10 mouse cellular contexts compared by ENCODE assay signal in the genomic region with DNA sequence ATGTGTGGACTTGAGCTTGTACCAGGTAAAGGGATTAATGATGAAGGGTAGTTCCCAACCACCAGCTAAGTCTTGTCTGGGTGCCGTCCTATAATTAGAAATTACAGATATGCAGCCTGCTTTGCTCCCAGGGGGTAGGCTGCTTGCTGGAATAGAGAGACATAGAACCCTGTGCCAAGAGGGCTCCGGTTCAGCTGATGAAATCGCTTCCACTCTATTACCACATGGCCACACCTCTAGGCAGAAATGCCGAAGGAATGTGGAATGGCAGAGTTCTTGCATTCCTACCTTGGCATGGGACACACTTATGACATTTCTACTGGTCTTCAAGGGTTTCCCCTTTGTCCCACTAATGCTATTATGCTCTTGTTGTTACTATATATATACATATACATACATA.
A peak's percentile ranks its signal among the peaks of the same experiment; 100 is the strongest.
DNase-seq lines count a peak whose midpoint lies in the region; ATAC-seq and TF ChIP-seq lines count a peak whose summit lies in the region.
"Had no signal": no experiment of that assay in that cellular context is flagged by ENCODE, and none has a peak within 500 bp of the region (broad histone marks: within the 10 kb centered on the region; RNA-seq: fewer than 3 reads in every experiment).

No protein-coding gene starts in this region.

- TF ChIP-seq EP300 in heart, adult 2 months (IDR thresholded peaks at IDR 0.05; ENCODE audit: insufficient read depth, low read depth, low read length): 0 out of 2 replicates have a peak, but pooled peaks have one; percentile 33

- H3K36me3 ChIP-seq in C2C12 (ENCODE audit: control insufficient read depth, insufficient read depth): no peaks in the 10 kb centered on the region
- peaks cover 6% of the 10 kb centered on the region for H3K36me3 ChIP-seq in heart, adult 2 months (ENCODE audit: control insufficient read depth, insufficient read depth, low read length)
- no peaks in the 10 kb centered on the region for H3K36me3 ChIP-seq in forebrain, embryonic 14.5 days (ENCODE audit: control insufficient read depth, insufficient read depth, low read length)

- H3K9ac ChIP-seq in heart, adult 2 months (ENCODE audit: low read depth, low read length): no peak overlapping the region
- H3K9ac ChIP-seq in forebrain, embryonic 14.5 days (ENCODE audit: low read length): no peak overlapping the region

- no peak overlapping the region for H3K4me2 ChIP-seq in forebrain, embryonic 14.5 days (ENCODE audit: low read length)

- H3K4me3 ChIP-seq in C2C12 (ENCODE audit: insufficient read depth, poor library complexity, severe bottlenecking): no peak overlapping the region
- no peak overlapping the region for H3K4me3 ChIP-seq in heart, adult 2 months
- no peak overlapping the region for H3K4me3 ChIP-seq in forebrain, embryonic 14.5 days (ENCODE audit: low read depth, low read length)
- H3K4me3 ChIP-seq: erythroblast, embryonic 14.5 days; megakaryocyte, embryonic 14.5 days had no signal

- no peak for TF ChIP-seq CTCF in C2C12 (IDR thresholded peaks at IDR 0.05; ENCODE audit: control insufficient read depth, insufficient read depth, insufficient read length)
- TF ChIP-seq CTCF in heart, adult 2 months (IDR thresholded peaks at IDR 0.05): no peak

- no peaks in the 10 kb centered on the region for H3K79me2 ChIP-seq in C2C12 (ENCODE audit: control insufficient read depth, insufficient read depth)
- H3K79me2 ChIP-seq in heart, adult 2 months (replicated peaks; ENCODE audit: control insufficient read depth, insufficient read depth, low read length): no peaks in the 10 kb centered on the region

- no peak for TF ChIP-seq POLR2A in heart, adult 2 months (IDR thresholded peaks at IDR 0.05; ENCODE audit: insufficient read depth, low read depth, low read length)

- no peaks in the 10 kb centered on the region for H3K9me3 ChIP-seq in forebrain, embryonic 14.5 days (replicated peaks; ENCODE audit: control insufficient read depth, low read length)
- H3K9me3 ChIP-seq: megakaryocyte, embryonic 14.5 days had no signal

- 22% methylated on average over 4 of the region's 4 CpGs for WGBS in heart, adult 2 months
- 74% methylated on average over 4 of the region's 4 CpGs for WGBS in forebrain, embryonic 14.5 days

- no peak for ATAC-seq in frontal cortex, adult (ENCODE audit: low TSS enrichment)
- ATAC-seq in forebrain, embryonic 14.5 days: no peak

- no peak overlapping the region for H3ac ChIP-seq in C2C12 (ENCODE audit: control insufficient read depth, insufficient read length, low read depth)

- peaks cover 7% of the 10 kb centered on the region for H3K4me1 ChIP-seq in heart, adult 2 months (ENCODE audit: control insufficient read depth, insufficient read depth, low read length)
- no peaks in the 10 kb centered on the region for H3K4me1 ChIP-seq in forebrain, embryonic 14.5 days (ENCODE audit: control insufficient read depth, insufficient read depth, low read length)
- H3K4me1 ChIP-seq: megakaryocyte, embryonic 14.5 days had no signal

- no peaks in the 10 kb centered on the region for H3K27me3 ChIP-seq in C2C12 (ENCODE audit: control insufficient read depth, insufficient read depth, insufficient read length)
- no peaks in the 10 kb centered on the region for H3K27me3 ChIP-seq in heart, adult 2 months (ENCODE audit: control insufficient read depth, insufficient read depth, low read length)
- no peaks in the 10 kb centered on the region for H3K27me3 ChIP-seq in forebrain, embryonic 14.5 days (replicated peaks; ENCODE audit: control insufficient read depth, insufficient read depth, low read length)
- H3K27me3 ChIP-seq: megakaryocyte, embryonic 14.5 days had no signal

- no peaks in the 10 kb centered on the region for H3K79me3 ChIP-seq in C2C12 (ENCODE audit: low read depth)

- no peak overlapping the region for H3K27ac ChIP-seq in heart, adult 2 months
- H3K27ac ChIP-seq in forebrain, embryonic 14.5 days (ENCODE audit: low read depth, low read length): no peak overlapping the region

- peak; percentile 35 for DNase-seq in adrenal gland, adult 2 months
- DNase-seq in adrenal gland, adult 18-20 months (ENCODE audit: low spot score in 2 of 2): no peak
- DNase-seq in heart, adult 2 months: peak; percentile 29 to 63
- peak; percentile 35 to 51 for DNase-seq in kidney, postnatal 36 days
- DNase-seq in frontal cortex, postnatal 10 days (ENCODE audit: low spot score in 2 of 2): no peak
- DNase-seq in forebrain, embryonic 14.5 days (ENCODE audit: low spot score): no peak

- intact Hi-C loops in heart, adult 2 months (cut with DNase I): no loop called here

TF ChIP-seq in C2C12, 6 proteins besides CTCF, POLR2A, EP300 and RAD21:
- peak; percentile 55 for TF ChIP-seq CEBPB (IDR thresholded peaks at IDR 0.05; ENCODE audit: low read depth)
- no peak for TF ChIP-seq MAX (IDR thresholded peaks at IDR 0.05)

Comparison
In these comparisons a context has a peak if more than half of its experiments do, and no peak if none do; other contexts are left out.
1. DNase-seq: peak in adrenal gland, adult 2 months (single experiment), heart, adult 2 months (2 of 2) and kidney, postnatal 36 days (2 of 2); none in adrenal gland, adult 18-20 months (0 of 2), frontal cortex, postnatal 10 days (0 of 2) and forebrain, embryonic 14.5 days (single experiment).